Mouse (Mus musculus) liver, embryonic 14.5 days (tissue): Measurements from ENCODE around the gene St6galnac3.

ENCODE experiments used
- CTCF ChIP-seq: IDR thresholded peaks from 2 replicates; pipeline ENCODE4 v1.5.1; 2016; ENCODE audit warnings: antibody characterized with exemption, low read depth, control low read depth
- EP300 ChIP-seq: IDR thresholded peaks from 2 replicates; pipeline ENCODE4 v1.6.1; 2016; ENCODE audit warnings: antibody characterized with exemption, low read depth

GRCm38 (mm10) chr3:153160683-153161082, 564.3 kb downstream of the St6galnac3 start:
- TF ChIP-seq CTCF (no peak), EP300 (no peak)
